Comparison of ENCODE assay signal across 8 mouse cellular contexts in genomic region chr7:44974383-44975116, GRCm38 (mm10). TPM values are rescaled to one million over a fixed set of nuclear protein-coding genes. Genes with fewer than 3 reads are reported as not detected.
DNase-seq lines count a peak whose midpoint lies in the region; ATAC-seq and TF ChIP-seq lines count a peak whose summit lies in the region.

Gene Cpt1c (minus strand): TSS chr7:44974851.

- WGBS in lung, embryonic 14.5 days: 2% methylated on average over 22 of the region's 22 CpGs

- no peak for TF ChIP-seq CTCF in lung, embryonic 14.5 days (IDR thresholded peaks at IDR 0.05; ENCODE audit: low read depth)

- peak; percentile 36 for ATAC-seq in lung, embryonic 14.5 days (ENCODE audit: insufficient read depth)

- no peaks in the 10 kb centered on the region; the same call in 1 of the 2 replicates for H3K4me1 ChIP-seq in lung, embryonic 14.5 days (ENCODE audit: insufficient read depth)

- H3K9ac ChIP-seq in lung, embryonic 14.5 days: peak within 1 kb of the TSS; percentile 41

- DNase-seq in R1 (ENCODE audit: low read depth, low spot score): peak; percentile 98
- peak; percentile 92 to 94 for DNase-seq in cerebellum, postnatal 14 days
- DNase-seq in frontal cortex, adult 2 months (ENCODE audit: extremely low spot score in 1 of 2, low spot score in 1 of 2): peak; percentile 81 to 92
- DNase-seq in heart, postnatal 4 days: peak; percentile 82
- DNase-seq in layer of hippocampus, adult 9-11 months: peak; percentile 88
- DNase-seq in lung, embryonic 14.5 days: peak; percentile 92
- DNase-seq in ovary, postnatal 14 days (ENCODE audit: low spot score): peak; percentile 76
- peak; percentile 81 for DNase-seq in yolk sac, embryonic 10.5 days (ENCODE audit: low spot score)

- H3K27ac ChIP-seq in lung, embryonic 14.5 days (ENCODE audit: low read depth): peak within 1 kb of the TSS; percentile 72

- peak within 1 kb of the TSS; percentile 46 for H3K4me3 ChIP-seq in lung, embryonic 14.5 days (ENCODE audit: low read depth, low read length)

- H3K36me3 ChIP-seq in lung, embryonic 14.5 days (ENCODE audit: insufficient read depth): peaks cover 38% of the 10 kb centered on the region

- H3K9me3 ChIP-seq in lung, embryonic 14.5 days (ENCODE audit: low read depth, low read length): no peaks in the 10 kb centered on the region

- H3K4me2 ChIP-seq in lung, embryonic 14.5 days: peak within 1 kb of the TSS; percentile 73

- H3K27me3 ChIP-seq in lung, embryonic 14.5 days (ENCODE audit: insufficient read depth, low read length): no peaks in the 10 kb centered on the region

RNA-seq across cellular contexts. Expression of gene Cpt1c, which starts in this region (rescaled TPM):
- polyA plus RNA-seq in frontal cortex, adult 2 months (2012; rRNA removed): 151 TPM in 2 replicates
- 1 to 10 TPM; 4.4 to 5.1 TPM for total RNA-seq in heart, postnatal 4 days (2021)
- polyA plus RNA-seq in lung, embryonic 14.5 days (2014; fragmentation: Nextera tagmentation; extraction: Ambion mirVana): 14.9 and 15.5 TPM in 2 replicates

Comparison
In these comparisons a context has a peak if more than half of its experiments do, and no peak if none do; other contexts are left out.
1. Peak in every context shown above with its lines: DNase-seq, ATAC-seq, H3K4me3 ChIP-seq and H3K27ac ChIP-seq.